Mouse (Mus musculus): ENCODE data around the gene Tnfrsf11a. TPM values are rescaled to one million over a fixed set of nuclear protein-coding genes. Genes with fewer than 3 reads are reported as not detected.

Gene Tnfrsf11a
- polyA plus RNA-seq, 2 experiments: 0.18 to 0.33 TPM

DNA sequence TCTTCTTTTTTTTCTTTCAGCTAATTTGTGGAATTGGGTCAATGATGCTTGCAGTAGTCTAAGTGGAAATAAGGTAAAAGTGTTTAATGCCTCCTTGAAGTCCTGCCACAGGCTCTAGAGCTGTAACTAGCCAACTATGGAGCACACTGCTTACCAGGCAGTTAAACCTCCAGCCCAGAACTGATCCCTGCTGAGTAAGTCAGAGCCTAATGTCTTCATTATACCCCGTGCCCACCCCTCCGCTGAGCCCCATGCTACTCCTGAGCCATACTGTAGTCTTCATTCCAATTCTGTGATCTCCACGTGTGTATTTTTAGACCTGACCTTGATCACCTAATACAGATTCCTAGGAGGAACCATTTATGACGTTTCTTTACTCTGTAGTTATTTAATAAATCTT, 44.5 kb downstream of the Tnfrsf11a start:
- H3K9ac ChIP-seq (replicated peaks): no peak overlapping the region
- no peaks in the 10 kb centered on the region for H3K27me3 ChIP-seq (ENCODE audit: control insufficient read depth, insufficient read depth, low read length)
- H3K9me3 ChIP-seq (ENCODE audit: control insufficient read depth, low read length): no peaks in the 10 kb centered on the region
- WGBS (ENCODE audit: insufficient replicate concordance): 53% methylated on average over 4 of the region's 4 CpGs
- H3K4me1 ChIP-seq (replicated peaks; ENCODE audit: control insufficient read depth in 2 of 2, insufficient read depth in 2 of 2, low read length in 1 of 2): no peaks in the 10 kb centered on the region
- H3K36me3 ChIP-seq (replicated peaks; ENCODE audit: control insufficient read depth, insufficient read depth, low read depth): no peaks in the 10 kb centered on the region
- no peak overlapping the region for H3K4me2 ChIP-seq (ENCODE audit: low read depth)
- TF ChIP-seq CTCF (IDR thresholded peaks at IDR 0.05; ENCODE audit: low read depth) (no peak), EP300 (IDR thresholded peaks at IDR 0.05; ENCODE audit: low read depth) (no peak)
- H3K4me3 ChIP-seq (ENCODE audit: insufficient read depth in 1 of 2, low read depth in 2 of 2, low read length in 2 of 2): no peak overlapping the region
- no peak for DNase-seq (ENCODE audit: low read depth in 3 of 3, low spot score in 3 of 3)
- no peak overlapping the region for H3K27ac ChIP-seq
- ATAC-seq (ENCODE audit: insufficient read depth): no peak

DNA sequence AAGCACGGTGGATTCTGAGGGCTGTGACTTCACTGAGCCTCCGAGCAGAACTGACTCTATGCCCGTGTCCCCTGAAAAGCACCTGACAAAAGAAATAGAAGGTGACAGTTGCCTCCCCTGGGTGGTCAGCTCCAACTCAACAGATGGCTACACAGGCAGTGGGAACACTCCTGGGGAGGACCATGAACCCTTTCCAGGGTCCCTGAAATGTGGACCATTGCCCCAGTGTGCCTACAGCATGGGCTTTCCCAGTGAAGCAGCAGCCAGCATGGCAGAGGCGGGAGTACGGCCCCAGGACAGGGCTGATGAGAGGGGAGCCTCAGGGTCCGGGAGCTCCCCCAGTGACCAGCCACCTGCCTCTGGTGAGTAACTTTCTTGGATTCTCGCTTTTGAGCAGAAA, 46.9 kb downstream of the Tnfrsf11a start:
- TF ChIP-seq CTCF (IDR thresholded peaks at IDR 0.05; ENCODE audit: low read depth) (no peak), EP300 (IDR thresholded peaks at IDR 0.05; ENCODE audit: low read depth) (no peak)
- ATAC-seq (ENCODE audit: insufficient read depth) (no peak), DNase-seq (ENCODE audit: low read depth in 3 of 3, low spot score in 3 of 3) (no peak)
- Histone ChIP-seq H3K9me3 (ENCODE audit: control insufficient read depth, low read length) (no peaks in the 10 kb centered on the region), H3K36me3 (replicated peaks; ENCODE audit: control insufficient read depth, insufficient read depth, low read depth) (no peaks in the 10 kb centered on the region), H3K27ac (no peak overlapping the region), H3K9ac (replicated peaks) (no peak overlapping the region), H3K27me3 (ENCODE audit: control insufficient read depth, insufficient read depth, low read length) (no peaks in the 10 kb centered on the region), H3K4me2 (ENCODE audit: low read depth) (no peak overlapping the region), H3K4me1 (replicated peaks; ENCODE audit: control insufficient read depth in 2 of 2, insufficient read depth in 2 of 2, low read length in 1 of 2) (no peaks in the 10 kb centered on the region), H3K4me3 (ENCODE audit: insufficient read depth in 1 of 2, low read depth in 2 of 2, low read length in 2 of 2) (no peak overlapping the region)
- 78% methylated on average over 7 of the region's 7 CpGs for WGBS (ENCODE audit: insufficient replicate concordance)

DNA sequence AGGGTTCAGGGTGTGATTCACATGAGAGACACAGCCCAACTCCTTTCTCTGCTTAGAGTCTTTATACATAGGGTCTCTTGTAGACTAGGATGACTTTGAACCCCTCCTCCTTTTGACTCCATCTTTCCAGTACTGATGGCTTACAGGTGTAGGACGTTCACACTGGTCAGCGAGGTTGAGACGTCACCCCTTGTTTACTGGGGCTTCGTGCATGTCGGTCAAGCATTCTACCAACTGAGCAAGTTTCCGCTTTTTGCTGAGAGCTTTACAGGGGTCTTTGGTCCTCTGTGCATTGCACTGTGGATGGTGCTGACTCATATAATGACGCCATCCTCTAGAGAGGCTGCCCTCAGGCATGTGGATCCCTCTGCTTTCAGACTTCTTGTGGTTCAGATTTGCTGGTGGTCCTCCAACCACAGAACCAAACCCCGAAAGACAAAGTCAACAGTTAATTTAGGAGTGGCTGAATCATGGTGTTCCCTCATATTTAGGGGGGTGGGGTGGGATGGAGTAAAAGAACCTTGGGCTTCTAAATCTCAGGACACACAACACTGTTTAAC, 47.3 kb downstream of the Tnfrsf11a start:
- DNase-seq (ENCODE audit: low read depth in 3 of 3, low spot score in 3 of 3): no peak
- Histone ChIP-seq H3K9me3 (ENCODE audit: control insufficient read depth, low read length) (no peaks in the 10 kb centered on the region), H3K27me3 (ENCODE audit: control insufficient read depth, insufficient read depth, low read length) (no peaks in the 10 kb centered on the region), H3K9ac (replicated peaks) (no peak overlapping the region), H3K4me1 (replicated peaks; ENCODE audit: control insufficient read depth in 2 of 2, insufficient read depth in 2 of 2, low read length in 1 of 2) (no peaks in the 10 kb centered on the region), H3K36me3 (replicated peaks; ENCODE audit: control insufficient read depth, insufficient read depth, low read depth) (no peaks in the 10 kb centered on the region), H3K4me3 (ENCODE audit: insufficient read depth in 1 of 2, low read depth in 2 of 2, low read length in 2 of 2) (no peak overlapping the region), H3K27ac (no peak overlapping the region), H3K4me2 (ENCODE audit: low read depth) (no peak overlapping the region)
- WGBS (ENCODE audit: insufficient replicate concordance): 58% methylated on average over 8 of the region's 8 CpGs
- no peak for ATAC-seq (ENCODE audit: insufficient read depth)
- TF ChIP-seq EP300 (IDR thresholded peaks at IDR 0.05; ENCODE audit: low read depth) (no peak), CTCF (IDR thresholded peaks at IDR 0.05; ENCODE audit: low read depth) (no peak)

DNA sequence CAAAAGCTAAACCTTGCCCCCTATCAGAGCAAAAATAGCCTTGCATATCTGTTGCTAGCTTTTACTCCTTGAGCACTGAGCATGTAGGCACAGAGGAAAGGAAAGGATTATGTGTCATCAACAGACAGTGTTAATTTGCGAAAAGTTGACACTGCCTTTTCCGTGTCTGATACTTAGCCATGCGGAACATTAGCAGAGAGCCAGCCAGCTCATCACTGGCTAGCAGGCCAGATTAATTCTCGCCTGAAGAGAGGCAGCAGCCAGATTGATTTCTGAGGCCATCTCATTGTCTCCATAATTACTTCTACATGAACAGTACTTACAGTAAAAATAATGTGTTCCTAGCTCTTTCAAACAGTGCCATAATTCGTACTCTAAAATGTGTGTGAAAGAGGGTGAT, 48.7 kb downstream of the Tnfrsf11a start:
- H3K9ac ChIP-seq (replicated peaks): no peak overlapping the region
- H3K36me3 ChIP-seq (replicated peaks; ENCODE audit: control insufficient read depth, insufficient read depth, low read depth): no peaks in the 10 kb centered on the region
- H3K4me2 ChIP-seq (ENCODE audit: low read depth): no peak overlapping the region
- TF ChIP-seq CTCF (IDR thresholded peaks at IDR 0.05; ENCODE audit: low read depth) (no peak), EP300 (IDR thresholded peaks at IDR 0.05; ENCODE audit: low read depth) (no peak)
- 66% methylated on average over 5 of the region's 5 CpGs for WGBS (ENCODE audit: insufficient replicate concordance)
- ATAC-seq (ENCODE audit: insufficient read depth) (no peak), DNase-seq (ENCODE audit: low read depth in 3 of 3, low spot score in 3 of 3) (no peak)
- H3K27ac ChIP-seq: no peak overlapping the region
- H3K4me1 ChIP-seq (replicated peaks; ENCODE audit: control insufficient read depth in 2 of 2, insufficient read depth in 2 of 2, low read length in 1 of 2): no peaks in the 10 kb centered on the region
- no peak overlapping the region for H3K4me3 ChIP-seq (ENCODE audit: insufficient read depth in 1 of 2, low read depth in 2 of 2, low read length in 2 of 2)
- H3K27me3 ChIP-seq (ENCODE audit: control insufficient read depth, insufficient read depth, low read length): no peaks in the 10 kb centered on the region
- H3K9me3 ChIP-seq (ENCODE audit: control insufficient read depth, low read length): no peaks in the 10 kb centered on the region

DNA sequence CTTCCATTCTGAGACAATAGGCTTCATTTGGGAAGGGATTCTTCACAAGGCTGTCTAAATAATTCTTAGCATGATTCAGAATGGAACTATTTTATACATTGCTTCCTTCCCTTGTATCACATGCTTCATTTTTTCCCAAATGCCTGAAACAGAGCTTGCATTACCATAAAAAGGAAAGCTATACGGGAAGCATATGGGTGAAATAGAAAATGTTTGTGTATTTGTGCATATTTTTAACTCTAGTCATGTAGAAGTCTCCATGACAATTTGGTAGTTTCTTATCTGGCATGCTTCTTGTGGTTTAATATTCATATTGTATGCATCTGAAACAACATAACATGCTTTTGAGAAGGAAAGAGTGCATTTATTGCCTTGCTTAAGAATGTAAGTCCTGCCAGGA, 52.3 kb downstream of the Tnfrsf11a start:
- no peaks in the 10 kb centered on the region for H3K9me3 ChIP-seq (ENCODE audit: control insufficient read depth, low read length)
- no peaks in the 10 kb centered on the region for H3K27me3 ChIP-seq (ENCODE audit: control insufficient read depth, insufficient read depth, low read length)
- H3K9ac ChIP-seq (replicated peaks): no peak overlapping the region
- 67% methylated on average over 1 of the region's 1 CpGs for WGBS (ENCODE audit: insufficient replicate concordance)
- ATAC-seq (ENCODE audit: insufficient read depth) (no peak), DNase-seq (ENCODE audit: low read depth in 3 of 3, low spot score in 3 of 3) (no peak)
- no peaks in the 10 kb centered on the region for H3K36me3 ChIP-seq (replicated peaks; ENCODE audit: control insufficient read depth, insufficient read depth, low read depth)
- TF ChIP-seq EP300 (IDR thresholded peaks at IDR 0.05; ENCODE audit: low read depth) (no peak), CTCF (IDR thresholded peaks at IDR 0.05; ENCODE audit: low read depth) (no peak)
- no peaks in the 10 kb centered on the region for H3K4me1 ChIP-seq (replicated peaks; ENCODE audit: control insufficient read depth in 2 of 2, insufficient read depth in 2 of 2, low read length in 1 of 2)
- H3K4me2 ChIP-seq (ENCODE audit: low read depth): no peak overlapping the region
- H3K4me3 ChIP-seq (ENCODE audit: insufficient read depth in 1 of 2, low read depth in 2 of 2, low read length in 2 of 2): no peak overlapping the region
- no peak overlapping the region for H3K27ac ChIP-seq
